Mouse (Mus musculus) T-helper 2 cell (primary cell): Measurements from ENCODE around the gene Zfp334.

ENCODE experiments used
- in situ Hi-C: fragments of 300-600 bp; cut with MboI, MseI; formaldehyde crosslinking; loops from one replicate; pipeline ENCODE4 v1.15.1; 2025; ENCODE audit warnings: high pct_unique_total_duplicates

Zfp334 gene

GRCm38 (mm10) chr2:165376001-165376400 lies 12.1 kb downstream of the Zfp334 start:
- in situ Hi-C loops = loop anchor here (10.0 kb wide), 1 partner anchor 1071 kb away; no protein-coding TSS in a partner anchor

DNA sequence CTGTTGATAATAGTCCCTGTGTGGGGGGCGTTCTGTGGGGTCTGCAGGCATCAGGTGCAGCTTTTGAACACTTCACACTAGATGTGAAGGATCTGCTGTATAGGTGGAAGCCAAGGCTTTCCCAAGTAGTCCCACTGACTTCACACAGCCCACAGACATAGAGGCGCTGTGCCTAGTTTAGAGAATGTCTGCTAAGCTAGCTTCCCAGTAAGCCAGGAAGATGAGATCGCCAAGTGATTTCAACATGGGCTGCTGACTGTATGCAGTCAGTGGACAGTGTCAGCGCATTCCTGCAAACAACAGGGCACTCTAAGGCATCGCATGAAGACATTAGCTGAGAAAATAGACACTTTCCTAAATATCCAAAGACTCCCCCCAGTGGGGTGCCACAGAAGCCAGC lies 12.6 kb downstream of the Zfp334 start:
- in situ Hi-C loops = loop anchor here (10.0 kb wide), 1 partner anchor 1071 kb away; no protein-coding TSS in a partner anchor

- in situ Hi-C loops = loop anchor here (10.0 kb wide), 1 partner anchor 1066 kb away; no protein-coding TSS in a partner anchor
Observed at GRCm38 (mm10) chr2:165371066-165371465, 17.0 kb downstream of the Zfp334 start.

- in situ Hi-C loops = loop anchor here (10.0 kb wide), 1 partner anchor 1066 kb away; no protein-coding TSS in a partner anchor
Observed at GRCm38 (mm10) chr2:165370348-165370747, 17.7 kb downstream of the Zfp334 start.

DNA sequence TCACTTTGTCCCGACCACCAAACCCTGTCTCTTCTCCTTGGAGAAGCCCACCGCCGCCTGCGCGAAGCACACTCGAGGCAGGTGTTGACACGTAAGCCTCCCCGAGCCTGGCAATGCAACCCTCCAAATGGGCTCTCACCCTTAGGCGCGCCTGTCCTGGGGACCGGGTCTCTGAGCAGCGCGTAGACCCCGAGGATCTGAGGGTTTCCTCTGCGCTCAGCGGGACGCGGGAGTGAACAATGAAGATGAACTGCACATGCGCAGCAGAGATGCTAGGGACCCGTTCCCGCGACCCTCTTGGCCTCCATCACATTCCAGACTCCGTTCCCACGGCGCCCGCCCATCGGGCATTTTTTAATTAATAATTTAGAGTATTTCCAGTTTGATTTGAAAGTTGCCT lies 19.6 kb downstream of the Zfp334 start, which contains the start of gene Zfp663:
Gene Zfp663 (minus strand): TSS at position 234 of the 400 bp plus-strand sequence.
- in situ Hi-C loops = no loop called here

DNA sequence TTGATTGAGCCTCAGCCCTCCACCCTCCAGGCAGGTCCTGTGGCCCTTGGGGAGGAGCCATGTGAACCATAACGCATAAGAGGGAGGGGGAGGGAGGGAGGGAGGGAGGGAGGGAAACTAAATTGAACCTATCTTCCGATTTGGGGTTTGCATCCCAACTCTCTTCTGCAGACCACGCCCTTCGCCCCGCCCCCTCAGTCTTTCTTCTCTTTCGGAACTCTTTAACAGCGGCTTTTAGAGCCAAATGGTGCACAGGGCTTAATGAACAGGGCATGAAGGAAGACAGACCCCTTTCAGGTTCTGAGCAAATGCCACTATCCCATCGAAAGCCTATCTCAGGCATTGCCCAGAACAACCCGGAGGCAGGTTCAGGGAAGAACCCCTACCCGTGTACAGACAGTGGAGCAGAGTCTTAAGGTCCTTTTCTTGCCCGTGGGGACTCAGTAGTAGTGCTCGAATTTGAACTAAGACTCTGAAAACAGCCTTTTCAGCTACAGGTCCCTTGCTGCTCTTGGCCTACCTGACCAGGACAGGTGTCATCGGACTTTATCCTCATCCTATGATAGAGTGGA lies 20.1 kb downstream of the Zfp334 start:
- in situ Hi-C loops = no loop called here

DNA sequence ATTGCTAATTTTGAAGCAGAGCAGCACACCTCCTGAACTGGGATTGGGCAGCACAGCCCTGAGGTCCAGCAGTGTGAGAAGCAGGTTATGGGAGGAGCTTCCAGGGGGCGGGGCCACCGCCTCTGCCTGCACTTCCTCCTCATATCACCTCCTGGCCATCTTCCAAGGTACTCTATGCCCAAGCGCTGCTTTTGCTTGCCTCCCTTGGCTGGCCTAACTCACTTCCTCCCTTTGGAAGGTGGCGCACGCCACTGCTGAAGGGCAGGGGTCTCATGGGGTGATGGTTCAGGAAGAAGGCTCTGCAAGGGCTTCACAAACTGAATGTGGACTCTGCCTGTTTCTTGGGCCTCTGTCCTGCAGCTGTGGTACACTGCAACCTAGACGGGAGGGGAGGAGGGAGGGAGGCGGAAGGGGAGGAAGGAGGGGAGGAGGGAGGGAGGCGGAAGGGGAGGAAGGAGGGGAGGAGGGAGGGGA lies 21.0 kb downstream of the Zfp334 start:
- in situ Hi-C loops = no loop called here

GRCm38 (mm10) chr2:165364334-165365091 lies 23.5 kb downstream of the Zfp334 start:
- in situ Hi-C loops = loop anchor here (5.0 kb wide), 2 partner anchors 138 to 287 kb away; partner anchors contain the start of gene Slc2a10

DNA sequence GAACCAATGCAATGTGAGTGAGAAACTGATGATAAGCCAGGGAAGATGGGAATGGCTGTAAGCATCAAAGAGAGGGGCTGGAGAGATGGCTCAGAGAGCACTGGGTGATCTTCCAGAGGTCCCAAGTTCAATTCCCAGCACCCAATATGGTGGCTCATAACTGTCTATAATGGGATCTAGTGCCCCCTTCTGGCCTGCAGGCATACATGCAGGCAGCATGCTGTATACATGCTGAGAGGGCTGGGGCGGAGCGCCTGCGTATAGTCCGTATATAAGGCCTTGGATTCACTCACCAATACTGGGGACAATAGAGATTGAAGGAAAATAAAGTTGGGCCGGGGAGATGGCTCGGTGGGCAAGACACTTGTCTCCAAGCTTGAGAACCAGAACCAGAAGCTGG lies 24.8 kb downstream of the Zfp334 start:
- in situ Hi-C loops = loop anchor here (5.0 kb wide), 2 partner anchors 139 to 286 kb away; partner anchors contain the start of gene Slc2a10

DNA sequence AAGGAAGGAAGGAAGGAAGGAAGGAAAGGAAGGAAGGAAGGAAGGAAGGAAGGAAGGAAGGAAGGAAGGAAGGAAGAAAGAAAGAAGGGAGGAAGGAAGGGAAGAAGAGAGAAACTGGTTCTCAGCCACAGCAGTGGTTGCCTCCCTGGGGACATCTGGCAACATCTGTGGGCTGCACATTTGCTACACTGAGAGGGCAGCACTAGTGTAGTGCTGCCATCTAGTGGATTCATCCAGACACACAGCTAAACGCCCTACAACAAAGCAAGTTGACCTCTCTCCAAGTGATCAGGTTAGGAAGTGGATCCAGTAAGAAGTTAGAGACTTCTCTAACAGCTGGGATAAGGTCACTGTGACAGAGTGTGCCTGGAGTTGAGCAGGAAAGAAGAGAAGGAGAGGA lies 27.2 kb downstream of the Zfp334 start:
- in situ Hi-C loops = loop anchor here (5.0 kb wide), 2 partner anchors 141 to 284 kb away; partner anchors contain the start of gene Slc2a10

- in situ Hi-C loops = no loop called here
Observed at GRCm38 (mm10) chr2:165351828-165352513, 36.1 kb downstream of the Zfp334 start.

DNA sequence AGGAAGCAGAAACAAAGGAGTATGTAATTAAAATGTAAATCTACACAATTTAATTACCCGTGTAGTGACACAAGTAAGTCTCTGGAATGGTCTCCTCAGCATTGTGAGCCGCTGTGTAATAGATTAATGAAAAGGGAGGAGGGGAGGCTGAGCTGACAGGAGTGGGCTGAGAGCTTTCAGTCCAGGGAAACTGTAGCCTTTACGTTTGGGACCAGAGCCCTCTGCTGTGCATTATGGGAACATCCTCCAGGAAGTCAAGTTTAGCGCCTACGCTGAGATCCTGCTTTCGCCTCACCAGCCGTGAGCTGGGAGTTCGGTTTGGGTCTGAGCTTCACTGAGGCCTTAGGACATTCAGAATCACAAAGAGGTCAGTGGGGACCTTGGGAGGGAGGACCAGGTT lies 38.6 kb downstream of the Zfp334 start:
- in situ Hi-C loops = no loop called here

GRCm38 (mm10) chr2:165346180-165346579 lies 41.9 kb downstream of the Zfp334 start:
- in situ Hi-C loops = no loop called here

DNA sequence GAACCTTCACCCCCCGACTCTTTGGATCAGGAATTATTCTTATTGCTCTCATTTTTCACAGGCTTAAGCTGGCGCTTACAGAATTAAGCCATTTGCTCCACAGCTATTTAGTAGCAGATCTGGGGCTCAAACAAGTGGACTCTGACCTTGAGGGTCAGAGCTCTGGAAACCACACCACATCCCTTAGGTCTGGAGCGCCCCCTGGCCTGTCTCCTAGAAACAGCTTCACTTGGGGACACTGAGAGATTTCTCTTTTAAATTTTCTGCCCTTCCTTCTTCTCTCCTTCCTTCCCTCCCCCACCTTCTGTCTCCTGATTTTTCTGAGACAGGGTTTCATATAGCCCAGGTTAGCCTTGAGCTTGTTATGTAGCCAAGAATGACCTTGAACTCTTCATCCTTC lies 50.9 kb downstream of the Zfp334 start:
- in situ Hi-C loops = no loop called here

DNA sequence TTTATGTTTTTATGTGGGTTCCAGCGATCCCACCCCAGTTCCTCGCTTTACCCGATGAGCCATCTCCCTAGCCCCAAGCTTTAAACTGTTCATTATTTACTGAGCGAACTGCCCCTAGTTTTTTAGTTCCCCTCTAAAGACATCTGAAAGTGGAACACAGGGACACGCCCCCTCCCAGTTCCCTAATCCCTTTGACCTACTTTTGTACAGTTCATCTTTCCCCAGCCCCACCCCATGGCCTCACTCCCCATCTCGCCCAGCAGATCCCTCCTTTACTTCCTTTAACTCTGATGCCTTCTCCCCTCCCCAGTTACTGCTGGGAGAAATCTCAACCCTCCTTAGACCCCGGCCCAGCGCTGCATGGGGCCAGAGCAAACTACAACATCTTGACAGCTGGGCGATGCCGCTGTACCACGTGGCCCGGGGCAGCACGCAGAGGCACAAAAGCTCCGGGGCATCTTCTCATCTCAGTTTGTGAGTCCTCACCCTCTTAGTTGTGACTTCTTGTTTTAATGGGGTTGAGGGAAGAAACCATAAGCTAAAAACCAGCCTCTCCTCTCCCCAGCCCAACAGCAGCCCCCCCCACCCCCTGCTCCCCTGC lies 55.3 kb downstream of the Zfp334 start:
- in situ Hi-C loops = no loop called here

GRCm38 (mm10) chr2:165329703-165330102 lies 58.4 kb downstream of the Zfp334 start:
- in situ Hi-C loops = no loop called here

GRCm38 (mm10) chr2:165328746-165329145 lies 59.3 kb downstream of the Zfp334 start:
- in situ Hi-C loops = no loop called here

DNA sequence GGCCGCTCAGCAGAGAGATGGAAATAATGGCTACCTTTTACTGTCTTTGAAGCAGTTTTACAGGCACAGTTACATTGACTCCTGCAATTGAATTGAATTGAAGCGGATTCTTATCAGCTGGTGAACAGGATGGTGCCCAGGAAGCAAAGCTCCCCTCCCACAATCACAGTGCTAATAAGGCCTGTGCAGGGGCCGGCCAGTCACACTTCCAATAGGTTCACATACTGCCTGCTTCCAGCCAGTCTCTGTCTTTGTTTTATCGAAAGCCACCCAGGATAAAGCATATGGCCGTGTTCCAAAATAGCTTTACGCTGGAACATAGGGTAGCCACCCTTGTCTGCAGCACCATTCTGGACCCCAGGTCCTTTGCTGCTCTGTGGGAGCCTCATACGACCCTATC lies 60.7 kb downstream of the Zfp334 start:
- in situ Hi-C loops = no loop called here

- in situ Hi-C loops = no loop called here
Observed at GRCm38 (mm10) chr2:165326304-165327190, 61.5 kb downstream of the Zfp334 start, which contains the start of gene Elmo2. Gene Elmo2, minus strand, starts transcription at chr2:165326479.

- in situ Hi-C loops = no loop called here
Observed at GRCm38 (mm10) chr2:165325521-165326303, 62.3 kb downstream of the Zfp334 start.
